Mouse (Mus musculus) frontal cortex, adult 2 months (tissue): ENCODE data around the gene Amer2. TPM values are rescaled to one million over a fixed set of nuclear protein-coding genes. Genes with fewer than 3 reads are reported as not detected.

ENCODE experiments used
- polyA plus RNA-seq: library from polyadenylated mRNA; depleted of rRNA; stranded (reverse); fragments of >200 nt; gene quantifications from 2 replicates; pipeline ENCODE4 v1.2.3, GENCODE M21; 2012; rRNA removed

Amer2 gene
- polyA plus RNA-seq, 1 experiment, result 22.4 TPM

Other genes with a start within 250 kb of the Amer2 start
- gene Atp8a2, start 176.1 kb upstream of the Amer2 start, polyA plus RNA-seq, result 14.6 and 16.1 TPM in 2 replicates
- gene Nupl1, start 121.8 kb upstream of the Amer2 start, polyA plus RNA-seq, result 0.02 and 0.08 TPM in 2 replicates
- 37.1 and 41.0 TPM in 2 replicates for gene Gm49336, start 121.8 kb upstream of the Amer2 start, polyA plus RNA-seq
- gene Mtmr6, start 108.0 kb upstream of the Amer2 start, polyA plus RNA-seq, result 83.0 and 94.1 TPM in 2 replicates